Mouse (Mus musculus) liver, postnatal 0 days (tissue): ENCODE results near the gene Tmem114.
A peak's percentile ranks its signal among the peaks of the same experiment; 100 is the strongest.

Experiments
- CTCF ChIP-seq: sonication (generic); IDR thresholded peaks from 2 replicates; pipeline ENCODE4 v1.5.1; 2016; ENCODE audit warnings: antibody characterized with exemption, low read depth
- EP300 ChIP-seq: IDR thresholded peaks from 2 replicates; pipeline ENCODE4 v1.6.1; 2016; ENCODE audit warnings: antibody characterized with exemption, low read depth, mild to moderate bottlenecking

- TF ChIP-seq CTCF (0 out of 2 replicates have a peak, but pooled peaks have one; percentile 11), EP300 (no peak)
Observed at GRCm38 (mm10) chr16:8402663-8403062, 22.3 kb downstream of the Tmem114 start.
